Mouse (Mus musculus): ENCODE results near the gene Sik1.

GRCm38 (mm10) chr17:31868076-31868475, 12.5 kb upstream of the Sik1 start:
- TF ChIP-seq CTCF (IDR thresholded peaks at IDR 0.05; ENCODE audit: low read depth, low read length) (no peak), POLR2A (IDR thresholded peaks at IDR 0.05; ENCODE audit: borderline replicate concordance, low read depth, low read length) (no peak)
